Mouse (Mus musculus): ENCODE results near the gene Sstr5.

GRCm38 (mm10) chr17:25519511-25519910, 22.4 kb upstream of the Sstr5 start:
- no peak for TF ChIP-seq CTCF (IDR thresholded peaks at IDR 0.05; ENCODE audit: borderline replicate concordance, insufficient read depth, low read length)
- TF ChIP-seq POLR2A (IDR thresholded peaks at IDR 0.05; ENCODE audit: low read depth, low read length): no peak

Data from embryonic fibroblast, embryonic 13.5 days (primary cell).